Mouse (Mus musculus) gastrocnemius, postnatal 10 days (tissue): ENCODE measurements around the gene Kcnh1. TPM values are rescaled to one million over a fixed set of nuclear protein-coding genes. Genes with fewer than 3 reads are reported as not detected.

ENCODE experiments used
- DNase-seq: peaks from one replicate; pipeline ENCODE4 v3.0.0; 2021; ENCODE audit warnings: mixed read lengths
- total RNA-seq, 2 experiments: library from RNA; stranded (reverse); gene quantifications; 2 replicates each; pipeline ENCODE4 v1.2.3; 2021

The Kcnh1 gene
- total RNA-seq, 2 experiments from 2014 or later, result 0.11 to 0.14 TPM

GRCm38 (mm10) chr1:192268878-192269277 is 78.3 kb downstream of the Kcnh1 start:
- no peak for DNase-seq

DNA sequence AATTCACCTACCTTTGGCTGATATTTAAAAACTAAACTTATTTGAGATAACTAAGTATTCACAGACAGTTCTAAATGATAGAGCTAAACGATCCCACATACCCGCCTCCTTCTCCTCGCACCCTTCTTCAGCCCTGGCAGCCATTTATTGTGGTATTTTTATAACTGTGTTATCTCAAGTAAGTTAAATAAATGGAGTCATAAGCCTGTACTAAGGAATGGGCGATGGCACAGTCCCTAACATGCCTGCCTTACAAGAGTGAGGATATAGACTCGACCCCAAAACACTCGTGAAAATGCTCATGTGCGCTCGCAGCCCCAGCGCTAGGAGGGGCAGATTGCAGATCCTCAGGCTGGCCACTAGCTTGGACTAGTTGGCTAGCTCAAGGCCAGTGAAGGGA is 79.3 kb downstream of the Kcnh1 start:
- no peak for DNase-seq

DNA sequence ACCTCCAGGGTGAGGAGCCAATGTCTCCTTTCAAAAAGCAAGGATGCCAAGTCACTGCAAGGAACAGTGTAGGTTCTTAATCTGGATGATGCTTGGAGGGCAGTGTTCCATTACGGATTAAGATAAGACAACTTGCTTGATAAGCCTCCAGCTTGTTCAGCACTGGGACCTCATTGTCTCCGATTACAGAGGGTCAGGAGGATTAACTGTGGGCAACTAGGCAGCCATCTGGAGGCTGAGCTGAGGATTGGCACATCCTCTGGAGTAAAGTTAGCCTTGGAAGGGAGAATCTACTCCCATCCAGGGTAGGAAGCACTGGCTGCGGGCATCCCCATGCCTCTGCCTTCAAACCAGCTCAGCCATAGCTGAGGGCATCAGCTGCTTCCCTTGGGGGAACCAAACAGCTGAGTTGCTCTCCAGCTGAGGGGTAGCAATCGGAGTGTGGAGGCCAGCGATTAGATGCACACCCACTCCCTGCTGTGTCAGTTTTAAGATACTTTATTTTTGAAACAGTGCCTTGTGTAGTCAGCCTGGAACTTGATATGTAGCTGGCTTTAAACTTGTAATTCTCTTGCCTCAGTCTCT is 87.3 kb downstream of the Kcnh1 start:
- DNase-seq, result no peak

- DNase-seq, result no peak
Observed at GRCm38 (mm10) chr1:192284340-192284739, 93.8 kb downstream of the Kcnh1 start.

- no peak for DNase-seq
Observed at GRCm38 (mm10) chr1:192284950-192285349, 94.4 kb downstream of the Kcnh1 start.

DNA sequence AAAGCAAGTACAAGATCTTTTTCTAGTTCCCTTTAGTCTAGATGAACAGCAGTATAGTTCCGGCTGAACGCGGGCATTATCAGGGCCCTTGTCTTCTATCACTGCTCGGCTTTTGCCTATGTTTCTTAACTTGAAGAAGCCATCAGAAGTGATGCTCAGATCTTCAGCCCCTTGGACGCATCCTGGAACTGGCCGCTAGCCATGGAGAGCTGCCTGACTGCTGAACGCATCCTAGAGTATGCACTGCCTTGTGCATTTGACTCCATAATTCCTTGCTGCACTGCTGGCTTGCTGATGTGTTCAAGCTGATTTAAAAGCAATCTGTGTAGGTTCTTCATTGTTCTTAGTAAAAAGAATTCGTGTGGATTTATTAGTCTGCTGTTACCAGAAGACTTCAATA is 97.9 kb downstream of the Kcnh1 start:
- DNase-seq, result no peak

GRCm38 (mm10) chr1:192291286-192291685 is 100.7 kb downstream of the Kcnh1 start:
- no peak for DNase-seq

DNA sequence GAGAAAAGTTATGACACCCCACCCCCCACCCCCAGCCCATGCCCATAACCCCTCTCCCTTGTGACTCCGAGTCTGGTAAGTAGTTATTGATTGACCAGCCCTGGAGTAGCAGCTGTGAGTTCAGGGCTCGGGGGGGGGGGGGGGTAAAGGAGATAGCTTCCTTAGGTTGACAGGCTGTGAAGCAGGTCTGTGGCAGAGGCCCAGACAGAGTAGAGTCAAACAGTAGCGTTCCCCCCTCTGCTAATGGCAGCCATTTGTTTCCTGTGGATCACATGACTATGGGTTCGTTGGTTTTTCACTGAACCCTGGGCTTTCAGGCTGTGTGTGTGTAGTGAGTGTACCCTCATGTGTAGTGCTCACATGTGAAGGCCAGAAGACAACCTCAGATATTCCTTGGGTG is 102.8 kb downstream of the Kcnh1 start:
- DNase-seq, result no peak

DNA sequence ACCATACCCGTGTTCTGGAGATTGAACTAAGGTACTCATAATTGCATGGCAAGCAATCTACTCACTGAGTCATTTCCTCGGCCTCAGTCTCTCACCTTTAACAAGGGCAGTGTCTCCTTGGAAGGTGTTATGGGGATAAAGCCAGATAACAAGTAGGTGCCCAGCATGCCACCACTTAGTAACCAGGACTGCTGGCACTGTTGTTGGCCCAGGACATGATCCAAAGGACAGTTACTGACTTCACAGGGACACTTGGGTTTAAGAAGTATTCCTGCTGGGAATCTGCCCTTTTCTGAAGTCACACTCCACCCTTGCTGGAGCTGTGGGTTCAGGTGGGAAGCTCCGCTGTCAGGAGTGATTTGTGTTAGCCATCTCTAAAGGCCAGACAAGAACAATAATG is 103.3 kb downstream of the Kcnh1 start:
- no peak for DNase-seq

- DNase-seq, result no peak
Observed at GRCm38 (mm10) chr1:192295243-192295860, 104.8 kb downstream of the Kcnh1 start.

DNA sequence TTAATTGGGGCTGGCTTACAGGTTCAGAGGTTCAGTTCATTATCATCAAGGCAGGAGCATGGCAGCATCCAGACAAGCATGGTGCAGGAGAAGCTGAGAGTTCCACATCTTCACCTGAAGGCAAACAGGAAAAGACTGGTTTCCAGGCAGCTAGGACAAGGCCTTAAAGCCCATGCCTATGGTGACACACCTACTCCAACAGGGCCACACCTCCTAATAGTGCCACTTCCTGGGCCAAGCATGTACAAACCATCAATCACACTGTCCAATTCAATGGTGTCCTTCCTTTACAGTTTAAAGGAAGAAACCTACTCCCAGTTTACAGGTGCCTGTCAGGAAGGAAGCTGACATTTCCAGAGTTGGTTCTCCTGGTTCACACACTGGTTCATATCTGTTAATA is 105.3 kb downstream of the Kcnh1 start:
- no peak for DNase-seq

GRCm38 (mm10) chr1:192297481-192298128 is 107.0 kb downstream of the Kcnh1 start:
- no peak for DNase-seq

- DNase-seq, result no peak
Observed at GRCm38 (mm10) chr1:192300417-192300816, 109.8 kb downstream of the Kcnh1 start.

GRCm38 (mm10) chr1:192303615-192304014 is 113.0 kb downstream of the Kcnh1 start:
- DNase-seq, result no peak

GRCm38 (mm10) chr1:192305155-192305554 is 114.6 kb downstream of the Kcnh1 start:
- no peak for DNase-seq

GRCm38 (mm10) chr1:192307055-192307454 is 116.5 kb downstream of the Kcnh1 start:
- DNase-seq, result no peak

GRCm38 (mm10) chr1:192311298-192311697 is 120.7 kb downstream of the Kcnh1 start:
- no peak for DNase-seq

DNA sequence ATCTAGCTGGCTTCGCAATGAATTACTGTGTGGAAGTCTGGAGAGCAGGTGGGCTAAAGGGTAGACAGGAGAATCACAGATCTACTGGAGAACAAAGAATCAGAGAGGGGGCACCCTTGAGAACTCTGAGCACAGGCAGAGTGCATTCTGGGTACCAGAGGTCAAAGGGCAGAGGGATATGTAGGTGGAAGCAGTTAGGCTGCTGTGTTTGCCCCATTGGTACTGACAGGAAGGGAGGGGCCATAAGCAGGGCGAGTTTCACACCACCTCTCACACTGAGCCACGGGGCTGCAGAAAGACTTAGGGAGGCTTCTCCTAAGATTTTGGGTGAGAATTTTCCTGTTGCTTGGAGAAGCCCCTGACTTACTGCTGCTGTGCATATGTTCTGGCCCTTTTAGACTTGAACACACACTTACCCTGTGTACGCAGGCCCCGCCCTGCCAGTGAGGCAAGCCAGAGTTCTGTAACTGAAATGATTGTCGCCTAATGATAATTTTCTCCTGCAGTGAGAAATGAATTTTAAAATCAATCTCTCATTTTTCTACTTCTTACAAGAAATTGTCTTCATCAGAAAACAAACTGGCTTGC is 121.4 kb downstream of the Kcnh1 start:
- DNase-seq, result no peak

DNA sequence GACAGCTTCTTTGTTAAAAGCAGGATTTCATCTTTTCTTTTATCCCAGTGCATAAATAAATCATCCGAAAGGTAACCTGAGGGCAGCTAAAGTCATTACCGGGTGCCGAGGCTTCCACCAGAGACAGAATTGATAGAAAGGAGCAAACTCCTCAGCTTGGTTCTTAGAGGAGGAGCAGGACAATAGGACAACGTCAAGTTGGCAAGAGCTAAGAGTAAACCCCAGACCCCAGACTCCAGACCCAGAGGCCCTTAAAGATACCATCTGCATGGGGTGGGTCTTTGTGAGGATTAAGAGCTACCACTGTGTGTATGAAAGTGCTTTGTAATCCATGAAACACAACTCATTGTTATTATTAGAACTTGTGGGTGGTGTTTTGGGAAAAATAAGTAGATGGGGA is 121.9 kb downstream of the Kcnh1 start:
- no peak for DNase-seq

DNA sequence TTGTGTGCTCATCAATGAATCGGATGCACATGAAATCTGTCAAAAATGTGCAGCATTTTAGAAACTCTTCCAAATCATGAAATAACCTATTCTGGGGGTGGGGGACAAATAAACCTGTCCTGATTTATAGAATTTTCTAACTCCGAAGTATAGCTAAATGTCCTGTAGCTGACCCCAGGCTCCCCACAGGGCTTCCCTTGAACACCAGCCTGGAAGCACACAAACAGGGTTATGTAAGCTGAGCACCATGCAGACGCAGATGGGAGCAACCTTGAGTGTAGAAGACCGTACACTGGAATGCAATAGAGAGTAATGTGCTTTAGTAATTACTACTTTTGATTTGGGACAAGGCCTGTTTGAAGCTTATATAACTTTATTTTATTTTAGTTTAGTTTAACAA is 122.4 kb downstream of the Kcnh1 start:
- no peak for DNase-seq

DNA sequence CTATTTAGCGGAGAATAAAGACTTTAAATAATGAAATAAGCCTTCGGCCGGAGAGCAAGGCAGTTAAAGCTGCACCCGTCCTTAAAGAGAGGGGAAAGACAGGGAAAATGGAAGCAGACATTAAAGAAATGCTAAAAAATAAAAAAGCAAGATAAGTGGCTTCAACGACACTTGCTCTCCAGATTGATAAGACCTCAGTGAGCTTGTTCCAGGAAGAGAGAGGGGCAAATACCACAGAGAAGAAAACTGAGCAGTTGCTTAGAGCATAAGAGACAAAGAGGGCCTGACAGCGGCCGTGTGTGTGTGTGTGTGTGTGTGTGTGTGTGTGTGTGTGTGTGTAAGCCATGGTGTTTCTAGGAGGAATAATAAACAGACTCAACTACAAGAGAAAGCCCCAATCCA is 123.0 kb downstream of the Kcnh1 start:
- no peak for DNase-seq

GRCm38 (mm10) chr1:192314044-192314443 is 123.5 kb downstream of the Kcnh1 start:
- DNase-seq, result no peak

DNA sequence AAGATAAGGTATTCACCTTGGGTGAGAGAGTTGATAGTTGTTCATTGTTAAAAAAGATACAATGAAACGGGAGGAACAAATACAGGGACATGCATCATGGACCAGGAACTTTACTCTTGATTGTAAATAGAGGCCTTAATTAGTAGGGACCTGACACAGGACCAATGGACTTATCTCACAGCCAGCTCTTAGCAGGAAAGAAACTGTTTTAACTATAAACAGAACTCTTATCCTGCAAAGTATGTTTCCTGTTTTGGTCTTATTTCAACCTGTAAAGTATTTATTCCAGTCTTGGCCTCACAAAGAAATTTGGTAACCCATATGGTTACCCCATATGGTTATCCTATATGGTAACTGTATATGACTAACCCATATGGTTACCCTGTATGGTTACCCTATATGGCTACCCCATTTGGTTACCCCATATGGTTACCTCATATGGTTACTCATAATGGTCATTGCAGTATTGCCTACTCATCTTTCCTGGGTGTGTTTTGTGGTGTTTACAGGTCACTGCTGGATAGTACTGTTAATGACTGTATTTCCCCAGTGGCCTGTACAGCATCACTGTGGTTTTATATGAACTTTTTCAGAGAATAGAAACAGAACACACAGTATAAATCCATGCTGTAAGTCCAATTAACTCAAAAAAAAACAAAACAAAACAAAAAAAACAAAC is 125.0 kb downstream of the Kcnh1 start:
- DNase-seq, result no peak
